Mouse (Mus musculus) embryonic facial prominence, embryonic 14.5 days (tissue): Measurements from ENCODE around the gene Hddc3. TPM values are rescaled to one million over a fixed set of nuclear protein-coding genes. Genes with fewer than 3 reads are reported as not detected.

Experiments
- ATAC-seq: fragments of 200-750 bp; cut with Nextera tagmentation; 2 replicates; pipeline ENCODE4 v1.8.0; 2017; ENCODE audit warnings: low read depth, moderate number of reproducible peaks, moderate TSS enrichment
- DNase-seq: peaks from one replicate; pipeline ENCODE4 v3.0.0-alpha.2; 2015; ENCODE audit warnings: low spot score
- H3K27ac ChIP-seq: fragments of 300-500 bp; sonication (generic); replicated peaks from 2 replicates; pipeline ENCODE4 v1.5.1; 2014; ENCODE audit warnings: low read depth, mild to moderate bottlenecking, low read length, moderate library complexity
- H3K27me3 ChIP-seq: fragments of 300-500 bp; sonication (generic); replicated peaks from 2 replicates; pipeline ENCODE4 v1.6.1; 2014; ENCODE audit warnings: low read length; ENCODE audit not compliant: control insufficient read depth, insufficient read depth
- H3K36me3 ChIP-seq: fragments of 300-500 bp; sonication (generic); 2 replicates; pipeline ENCODE4 v1.6.1; 2014; ENCODE audit warnings: low read length, mixed read lengths; ENCODE audit not compliant: control insufficient read depth, insufficient read depth
- H3K4me1 ChIP-seq: fragments of 300-500 bp; sonication (generic); 2 replicates; pipeline ENCODE4 v1.6.1; 2014; ENCODE audit warnings: antibody characterized with exemption, low read length; ENCODE audit not compliant: control insufficient read depth, insufficient read depth
- H3K4me2 ChIP-seq: fragments of 300-500 bp; sonication (generic); 2 replicates; pipeline ENCODE4 v1.6.1; 2014; ENCODE audit warnings: low read depth, mild to moderate bottlenecking, low read length, moderate library complexity, mixed read lengths
- H3K4me3 ChIP-seq: fragments of 300-500 bp; sonication (generic); 2 replicates; pipeline ENCODE4 v1.5.1; 2014; ENCODE audit warnings: low read depth, mild to moderate bottlenecking, low read length
- H3K9ac ChIP-seq: fragments of 300-500 bp; sonication (generic); 2 replicates; pipeline ENCODE4 v1.6.1; 2014; ENCODE audit warnings: low read depth, mild to moderate bottlenecking, low read length, moderate library complexity, mixed read lengths
- H3K9me3 ChIP-seq: fragments of 300-500 bp; sonication (generic); 2 replicates; pipeline ENCODE4 v1.6.1; 2016; ENCODE audit warnings: low read length; ENCODE audit not compliant: control insufficient read depth
- WGBS: fragments of 180-500 bp; shearing (Covaris S2); extraction: QIAGEN DNeasy Blood & Tissue Kit; methylation state at CpG from one replicate; pipeline ENCODE4 v1.1.7; 2014; 5-methylcytosine and 5-hydroxymethylcytosine counted together
- polyA plus RNA-seq: library from polyadenylated mRNA; unstranded; fragments of >200 nt; fragmentation: Nextera tagmentation; extraction: Ambion mirVana; gene quantifications from 2 replicates; pipeline ENCODE4 v1.2.1, GENCODE M21; 2014

Hddc3 gene
- 19.6 and 22.8 TPM in 2 replicates for polyA plus RNA-seq

GRCm38 (mm10) chr7:80342858-80343257, at the start of gene Hddc3:
Gene Hddc3 (plus strand): TSS chr7:80343104.
- Histone ChIP-seq H3K9me3 (no peaks in the 10 kb centered on the region), H3K9ac (peak within 1 kb of the TSS; percentile 83), H3K27ac (peak within 1 kb of the TSS; percentile 79), H3K4me2 (peak within 1 kb of the TSS; percentile 81), H3K27me3 (no peaks in the 10 kb centered on the region), H3K4me1 (peaks cover 24% of the 10 kb centered on the region), H3K36me3 (no peaks in the 10 kb centered on the region; the same call in 1 of the 2 replicates), H3K4me3 (peak within 1 kb of the TSS; percentile 53)
- DNase-seq (peak; percentile 97), ATAC-seq (peak; percentile 50)
- WGBS, result 1% methylated on average over 24 of the region's 25 CpGs

GRCm38 (mm10) chr7:80294062-80294763, 48.7 kb upstream of the Hddc3 start, which contains the start of gene Prc1:
Gene Prc1 (plus strand): TSS chr7:80294450.
- Histone ChIP-seq H3K4me1 (peaks cover 5% of the 10 kb centered on the region), H3K27ac (peak within 1 kb of the TSS; percentile 81), H3K27me3 (no peaks in the 10 kb centered on the region), H3K4me2 (peak within 1 kb of the TSS; percentile 69), H3K36me3 (no peaks in the 10 kb centered on the region), H3K9me3 (no peaks in the 10 kb centered on the region), H3K4me3 (peak within 1 kb of the TSS; percentile 84), H3K9ac (peak within 1 kb of the TSS; percentile 82)
- WGBS, result 0% methylated on average over 39 of the region's 52 CpGs
- ATAC-seq (peak; percentile 99), DNase-seq (peak; percentile 99)

- peak overlapping the region; percentile 82 for H3K9ac ChIP-seq
- peak; percentile 66 for ATAC-seq
- no peaks in the 10 kb centered on the region; the same call in 1 of the 2 replicates for H3K36me3 ChIP-seq
Observed at GRCm38 (mm10) chr7:80294764-80295648, 47.9 kb upstream of the Hddc3 start.

GRCm38 (mm10) chr7:80296462-80296861, 46.4 kb upstream of the Hddc3 start:
- Histone ChIP-seq H3K4me3 (no peak overlapping the region), H3K4me1 (peaks cover 5% of the 10 kb centered on the region), H3K9me3 (no peaks in the 10 kb centered on the region), H3K9ac (no peak overlapping the region), H3K27me3 (no peaks in the 10 kb centered on the region), H3K27ac (no peak overlapping the region), H3K36me3 (peaks cover 7% of the 10 kb centered on the region), H3K4me2 (peak overlapping the region; percentile 69; the same call in 1 of the 2 replicates)
- no peak for ATAC-seq
- WGBS, result 93% methylated on average over 6 of the region's 6 CpGs
- DNase-seq, result no peak

More at GRCm38 (mm10) chr7:80294764-80295648, 47.9 kb upstream of the Hddc3 start:
- Histone ChIP-seq H3K9me3 (no peaks in the 10 kb centered on the region), H3K4me2 (peak overlapping the region; percentile 69), H3K27me3 (no peaks in the 10 kb centered on the region), H3K27ac (peak overlapping the region; percentile 79), H3K4me3 (peak overlapping the region; percentile 84), H3K4me1 (peaks cover 5% of the 10 kb centered on the region)
- DNase-seq, result peak; percentile 57
- 8% methylated on average over 37 of the region's 37 CpGs for WGBS

GRCm38 (mm10) chr7:80297041-80297440, 45.9 kb upstream of the Hddc3 start:
- Histone ChIP-seq H3K36me3 (peaks cover 13% of the 10 kb centered on the region), H3K9me3 (no peaks in the 10 kb centered on the region), H3K27me3 (no peaks in the 10 kb centered on the region), H3K9ac (no peak overlapping the region), H3K27ac (no peak overlapping the region), H3K4me1 (peaks cover 5% of the 10 kb centered on the region), H3K4me2 (no peak overlapping the region), H3K4me3 (no peak overlapping the region)
- ATAC-seq (no peak), DNase-seq (no peak)
- WGBS, result 74% methylated on average over 3 of the region's 3 CpGs

- H3K27ac ChIP-seq, result no peak overlapping the region
- peaks cover 5% of the 10 kb centered on the region for H3K4me1 ChIP-seq
- 92% methylated on average over 4 of the region's 4 CpGs for WGBS
- H3K27me3 ChIP-seq, result no peaks in the 10 kb centered on the region
- ATAC-seq, result no peak
- H3K4me3 ChIP-seq, result no peak overlapping the region
- H3K9me3 ChIP-seq, result no peaks in the 10 kb centered on the region
- no peak for DNase-seq
- no peak overlapping the region for H3K9ac ChIP-seq
- peaks cover 26% of the 10 kb centered on the region for H3K36me3 ChIP-seq
- H3K4me2 ChIP-seq, result no peak overlapping the region
Observed at GRCm38 (mm10) chr7:80298754-80299153, 44.1 kb upstream of the Hddc3 start.

- H3K4me3 ChIP-seq, result no peak overlapping the region
- 96% methylated on average over 3 of the region's 3 CpGs for WGBS
- H3K4me1 ChIP-seq, result peaks cover 5% of the 10 kb centered on the region
- no peak overlapping the region for H3K9ac ChIP-seq
- DNase-seq (no peak), ATAC-seq (no peak)
- no peaks in the 10 kb centered on the region for H3K27me3 ChIP-seq
- peaks cover 35% of the 10 kb centered on the region for H3K36me3 ChIP-seq
- no peak overlapping the region for H3K4me2 ChIP-seq
- H3K27ac ChIP-seq, result no peak overlapping the region
- H3K9me3 ChIP-seq, result no peaks in the 10 kb centered on the region
Observed at GRCm38 (mm10) chr7:80299568-80299967, 43.3 kb upstream of the Hddc3 start.

- H3K9me3 ChIP-seq, result no peaks in the 10 kb centered on the region
- 94% methylated on average over 2 of the region's 2 CpGs for WGBS
- no peaks in the 10 kb centered on the region for H3K4me1 ChIP-seq
- no peak overlapping the region for H3K27ac ChIP-seq
- H3K9ac ChIP-seq, result no peak overlapping the region
- DNase-seq, result no peak
- H3K4me2 ChIP-seq, result no peak overlapping the region
- ATAC-seq, result no peak
- no peak overlapping the region for H3K4me3 ChIP-seq
- peaks cover 54% of the 10 kb centered on the region for H3K36me3 ChIP-seq
- no peaks in the 10 kb centered on the region for H3K27me3 ChIP-seq
Observed at GRCm38 (mm10) chr7:80301522-80301921, 41.4 kb upstream of the Hddc3 start.
